Mouse (Mus musculus) adipocyte (in vitro differentiated cells): ENCODE measurements around the gene Ltbp2.

Experiments used
- DNase-seq: peaks from one replicate; pipeline ENCODE4 v3.0.0-alpha.2; 2016; ENCODE audit warnings: low spot score

Gene Ltbp2

GRCm38 (mm10) chr12:84805228-84805842, 71.0 kb downstream of the Ltbp2 start:
- peak; percentile 46 for DNase-seq

- no peak for DNase-seq
Observed at GRCm38 (mm10) chr12:84802625-84803024, 73.7 kb downstream of the Ltbp2 start.

GRCm38 (mm10) chr12:84801532-84802110, 74.7 kb downstream of the Ltbp2 start:
- DNase-seq, result peak; percentile 91

GRCm38 (mm10) chr12:84800419-84800818, 75.9 kb downstream of the Ltbp2 start:
- DNase-seq, result peak; percentile 93

DNA sequence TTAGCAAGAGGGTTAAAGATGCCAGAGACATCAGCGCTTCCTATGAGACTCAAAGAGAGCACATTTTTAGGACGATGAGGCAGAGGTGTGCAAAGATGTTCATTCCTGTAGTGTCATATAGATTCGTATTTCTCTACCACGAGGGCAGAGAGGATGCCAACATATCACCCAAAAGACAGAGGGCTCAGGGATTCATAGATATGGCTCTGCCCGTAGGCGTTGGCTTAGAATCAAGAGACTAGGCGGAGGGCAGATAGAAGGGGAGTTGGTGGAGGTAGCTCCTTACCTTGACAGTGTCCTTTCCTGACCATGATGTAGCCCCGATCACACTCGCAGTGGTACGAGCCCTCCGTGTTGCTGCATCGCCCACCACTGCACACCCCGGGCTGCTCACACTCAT, 77.2 kb downstream of the Ltbp2 start:
- DNase-seq, result no peak

DNA sequence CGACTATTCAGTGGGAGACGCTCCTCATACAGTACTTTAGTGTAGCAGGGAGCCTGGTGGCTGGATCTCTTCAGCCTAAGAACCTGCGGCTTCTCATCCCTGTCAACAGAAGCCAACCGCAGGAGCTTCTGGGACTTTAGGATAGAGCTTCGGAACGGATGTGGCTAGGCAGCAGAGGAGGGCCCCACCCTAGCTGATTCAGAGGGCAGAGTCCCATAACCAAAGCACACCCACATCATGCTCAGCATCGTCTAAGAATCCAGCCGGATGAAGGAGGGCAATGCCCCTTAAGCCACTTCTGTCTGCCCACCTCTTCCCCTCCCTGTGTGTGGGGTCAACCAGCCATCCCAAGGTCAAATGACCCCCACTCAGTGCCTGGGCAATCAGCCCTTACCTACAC, 81.7 kb downstream of the Ltbp2 start:
- DNase-seq, result no peak

GRCm38 (mm10) chr12:84792629-84793028, 83.7 kb downstream of the Ltbp2 start:
- no peak for DNase-seq

DNA sequence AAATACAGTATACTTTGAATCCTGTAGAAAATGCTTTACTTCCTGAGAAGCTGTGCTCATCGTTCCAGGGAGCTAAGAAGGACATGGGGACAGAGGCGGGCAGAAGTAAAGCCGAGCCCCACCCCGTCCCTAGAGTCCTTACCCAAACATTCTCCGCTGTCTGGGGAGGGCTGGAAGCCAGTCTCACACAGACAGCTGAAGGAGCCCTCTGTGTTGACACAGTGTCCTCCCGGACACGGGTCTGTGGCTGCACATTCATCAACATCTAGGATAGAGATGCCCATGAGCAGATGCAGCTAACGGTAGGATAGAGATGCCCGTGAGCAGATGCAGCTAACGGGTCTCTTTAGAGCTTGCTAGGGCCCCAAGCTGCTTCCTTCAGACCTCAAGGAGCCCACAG, 85.5 kb downstream of the Ltbp2 start:
- DNase-seq, result no peak

- no peak for DNase-seq
Observed at GRCm38 (mm10) chr12:84786091-84786490, 90.2 kb downstream of the Ltbp2 start.

- DNase-seq, result peak; percentile 91
Observed at GRCm38 (mm10) chr12:84784604-84785381, 91.5 kb downstream of the Ltbp2 start.

DNA sequence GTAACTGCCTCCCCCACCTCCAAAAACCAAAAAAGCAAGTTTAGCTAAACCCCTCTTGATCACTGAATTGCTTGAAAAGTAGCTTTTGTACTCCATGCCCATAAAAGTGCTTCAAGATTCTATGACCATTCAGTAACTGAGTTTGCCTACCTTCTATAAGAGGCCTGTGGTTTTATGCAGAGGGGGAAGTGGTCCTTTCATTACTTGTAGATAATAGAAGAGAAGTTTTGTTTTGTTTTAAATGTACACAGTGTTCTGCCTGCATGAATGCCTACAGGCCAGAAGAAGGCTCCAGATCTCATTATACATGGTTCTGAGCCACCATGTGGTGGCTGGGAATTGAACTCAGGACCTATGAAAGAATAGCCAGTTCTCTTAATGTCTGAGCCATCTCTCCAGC, 100.1 kb downstream of the Ltbp2 start:
- DNase-seq, result no peak

- DNase-seq, result peak; percentile 82
Observed at GRCm38 (mm10) chr12:84774376-84774775, 102.0 kb downstream of the Ltbp2 start.

- no peak for DNase-seq
Observed at GRCm38 (mm10) chr12:84773476-84773875, 102.9 kb downstream of the Ltbp2 start.

- peak; percentile 99 for DNase-seq
Observed at GRCm38 (mm10) chr12:84772726-84773441, 103.4 kb downstream of the Ltbp2 start, which contains the start of the genes Npc2 and Isca2. Gene Npc2, minus strand, starts transcription at chr12:84773152. Gene Isca2, plus strand, starts transcription at chr12:84773251.

GRCm38 (mm10) chr12:84771981-84772520, 104.3 kb downstream of the Ltbp2 start:
- peak; percentile 56 for DNase-seq

DNA sequence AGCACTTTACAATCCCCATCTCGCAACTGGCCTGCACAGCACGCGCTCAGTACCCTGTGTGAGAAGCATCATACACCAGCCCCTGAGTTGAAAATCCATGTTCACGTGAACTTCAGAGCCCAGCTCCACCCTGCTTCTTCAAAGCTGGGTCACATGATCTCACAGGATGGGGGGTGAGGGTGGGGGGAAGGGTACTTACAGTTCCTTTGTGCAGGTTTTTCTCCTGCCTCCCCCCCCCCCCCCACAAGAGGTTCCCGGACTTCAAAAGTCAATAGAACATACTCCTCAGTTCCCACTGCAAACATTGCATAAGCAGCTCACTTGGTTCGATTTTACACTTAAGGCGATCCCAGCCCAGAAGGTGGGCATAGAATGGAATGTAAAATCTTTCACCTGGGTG, 106.7 kb downstream of the Ltbp2 start:
- DNase-seq, result no peak

GRCm38 (mm10) chr12:84767510-84767909, 108.8 kb downstream of the Ltbp2 start:
- DNase-seq, result no peak

GRCm38 (mm10) chr12:84766113-84766735, 110.1 kb downstream of the Ltbp2 start:
- peak; percentile 46 for DNase-seq

DNA sequence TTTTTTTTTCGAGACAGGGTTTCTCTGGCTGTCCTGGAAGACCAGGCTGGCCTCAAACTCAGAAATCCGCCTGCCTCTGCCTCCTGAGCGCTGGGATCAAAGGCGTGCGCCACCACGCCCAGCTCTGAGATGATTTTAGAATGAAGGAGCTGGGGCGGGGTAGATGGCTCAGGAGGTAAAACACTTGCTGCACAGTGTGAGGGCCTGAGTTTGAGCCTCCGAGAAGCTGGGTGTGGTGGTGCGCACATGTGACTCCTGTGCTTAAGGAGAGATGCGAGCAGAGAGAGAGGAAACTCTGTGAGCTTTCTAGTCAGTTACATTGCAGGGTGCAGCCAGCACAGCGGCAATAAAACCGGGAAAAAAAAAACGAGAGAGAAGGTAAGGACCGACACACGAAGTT, 110.8 kb downstream of the Ltbp2 start:
- no peak for DNase-seq

- DNase-seq, result peak; percentile 17
Observed at GRCm38 (mm10) chr12:84764756-84765155, 111.6 kb downstream of the Ltbp2 start.

DNA sequence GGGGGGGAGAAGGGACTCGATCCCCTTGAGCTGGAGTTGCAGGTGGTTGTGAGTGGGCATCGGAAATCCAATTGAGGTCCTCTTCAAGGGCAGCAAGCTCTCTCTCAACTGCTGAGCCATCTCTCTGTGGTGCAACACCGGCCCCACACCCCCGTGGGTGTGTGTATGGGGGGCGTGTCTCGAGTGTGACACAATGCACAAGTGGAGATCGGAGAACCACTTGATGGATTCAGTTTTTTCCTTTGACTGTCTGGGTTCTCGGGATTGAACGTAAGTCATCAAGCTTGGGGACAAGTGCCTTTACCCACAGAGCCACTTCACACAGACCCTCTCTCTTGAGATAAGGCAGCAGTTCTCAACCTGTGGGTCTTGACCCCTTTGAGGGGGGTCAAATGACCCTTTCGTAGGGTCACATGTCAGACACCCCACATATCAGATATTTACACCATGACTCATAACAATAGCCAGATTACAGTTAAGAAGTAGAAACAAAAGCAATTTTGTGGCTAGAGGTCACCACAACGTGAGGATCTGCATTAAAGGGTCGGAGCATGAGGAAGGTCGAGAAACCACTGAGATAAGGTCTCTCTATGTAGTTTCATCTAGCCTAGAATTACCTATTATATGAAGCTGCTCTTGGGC, 112.6 kb downstream of the Ltbp2 start:
- peak; percentile 6 for DNase-seq
